Mouse (Mus musculus) heart, adult 8-10 months (tissue): ENCODE measurements around the gene Zfp39. TPM values are rescaled to one million over a fixed set of nuclear protein-coding genes. Genes with fewer than 3 reads are reported as not detected.
A peak's percentile ranks its signal among the peaks of the same experiment; 100 is the strongest.
"Not testable (repeated sequence)": the region's sequence is repeated elsewhere in the genome, so short reads cannot be mapped to it uniquely, and the experiment has no call there.

Source experiments
- DNase-seq: peaks from one replicate; pipeline ENCODE4 v3.0.0; 2022; ENCODE audit warnings: low spot score
- total RNA-seq, 4 experiments: library from RNA; stranded (reverse); gene quantifications; 2 replicates each; pipeline ENCODE4 v1.2.4; 2022

Zfp39 gene
- total RNA-seq, 4 experiments from 2014 or later, result 3.0 to 4.5 (median 4.1) TPM

DNA sequence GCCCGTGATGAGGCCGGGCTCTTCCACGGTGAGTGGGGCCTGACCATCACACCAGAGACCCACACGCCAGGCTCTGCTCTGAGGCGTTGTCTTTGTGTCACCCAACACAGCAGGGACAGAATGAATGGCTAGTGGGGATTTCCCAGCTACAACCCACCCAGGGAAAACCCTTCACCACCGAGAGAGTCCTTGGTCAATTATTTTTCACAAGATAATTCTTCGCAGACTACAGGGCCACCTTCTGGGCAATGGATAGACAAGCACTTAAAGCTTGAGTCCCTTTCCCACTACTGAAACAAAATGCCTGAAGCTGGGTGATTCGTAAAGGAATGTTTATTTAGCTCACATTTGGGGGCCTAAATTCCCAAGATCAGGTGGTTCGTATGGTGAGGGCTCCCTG lies 18.4 kb upstream of the Zfp39 start:
- no peak for DNase-seq

DNA sequence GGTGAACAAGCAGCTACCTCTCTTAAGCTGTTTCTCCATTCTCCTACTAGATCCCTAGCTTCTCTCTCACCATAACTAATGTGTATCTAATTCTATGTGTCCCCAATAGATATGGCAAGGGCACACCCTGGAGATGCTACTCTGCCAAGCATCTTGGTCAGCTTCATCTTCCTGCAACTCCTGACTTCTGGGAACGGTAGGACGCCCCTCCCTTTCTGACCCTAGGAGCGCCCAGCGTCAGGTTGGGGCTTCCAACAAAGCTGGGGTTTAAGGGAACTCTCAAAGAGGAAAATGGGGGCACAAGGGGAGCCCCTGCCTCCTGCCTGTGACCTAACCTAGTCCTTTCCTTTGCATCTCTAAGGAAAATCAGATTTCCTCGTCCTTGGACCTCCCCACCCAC lies 14.7 kb upstream of the Zfp39 start:
- DNase-seq, result no peak

DNA sequence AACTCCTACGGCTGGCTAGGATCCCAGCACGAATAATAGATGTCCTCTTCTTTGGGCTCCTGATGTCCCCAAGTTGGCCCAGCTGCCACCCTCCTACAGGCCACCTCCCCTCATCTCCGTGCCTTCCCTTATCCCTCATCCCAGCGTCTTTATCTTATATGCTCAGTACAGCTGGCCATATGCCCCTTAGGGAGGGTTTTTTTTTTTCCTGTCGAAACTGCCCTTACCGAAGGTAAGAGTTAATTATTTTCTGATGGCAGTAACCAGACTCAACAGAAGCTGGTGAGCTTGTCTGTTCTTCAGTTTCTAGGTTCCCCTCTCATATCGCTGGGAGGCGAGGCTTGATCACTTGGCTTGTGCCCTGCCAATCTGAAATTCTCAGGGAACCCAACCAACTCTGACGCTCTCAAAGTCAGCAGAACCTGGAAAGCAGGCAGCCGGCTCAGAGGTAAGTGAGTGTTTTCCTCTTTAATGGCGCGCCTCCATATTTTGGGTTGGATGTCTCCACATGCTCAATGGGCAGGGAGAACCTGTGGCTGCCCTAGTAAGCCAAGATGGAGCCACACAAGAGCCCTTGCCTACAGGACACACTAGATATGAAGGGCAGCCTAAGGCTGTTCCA lies 13.8 kb upstream of the Zfp39 start, which contains the start of gene Btnl10:
TSS of gene Btnl10 (plus strand) at position 164 of the 622 bp plus-strand sequence.
- no peak for DNase-seq

DNA sequence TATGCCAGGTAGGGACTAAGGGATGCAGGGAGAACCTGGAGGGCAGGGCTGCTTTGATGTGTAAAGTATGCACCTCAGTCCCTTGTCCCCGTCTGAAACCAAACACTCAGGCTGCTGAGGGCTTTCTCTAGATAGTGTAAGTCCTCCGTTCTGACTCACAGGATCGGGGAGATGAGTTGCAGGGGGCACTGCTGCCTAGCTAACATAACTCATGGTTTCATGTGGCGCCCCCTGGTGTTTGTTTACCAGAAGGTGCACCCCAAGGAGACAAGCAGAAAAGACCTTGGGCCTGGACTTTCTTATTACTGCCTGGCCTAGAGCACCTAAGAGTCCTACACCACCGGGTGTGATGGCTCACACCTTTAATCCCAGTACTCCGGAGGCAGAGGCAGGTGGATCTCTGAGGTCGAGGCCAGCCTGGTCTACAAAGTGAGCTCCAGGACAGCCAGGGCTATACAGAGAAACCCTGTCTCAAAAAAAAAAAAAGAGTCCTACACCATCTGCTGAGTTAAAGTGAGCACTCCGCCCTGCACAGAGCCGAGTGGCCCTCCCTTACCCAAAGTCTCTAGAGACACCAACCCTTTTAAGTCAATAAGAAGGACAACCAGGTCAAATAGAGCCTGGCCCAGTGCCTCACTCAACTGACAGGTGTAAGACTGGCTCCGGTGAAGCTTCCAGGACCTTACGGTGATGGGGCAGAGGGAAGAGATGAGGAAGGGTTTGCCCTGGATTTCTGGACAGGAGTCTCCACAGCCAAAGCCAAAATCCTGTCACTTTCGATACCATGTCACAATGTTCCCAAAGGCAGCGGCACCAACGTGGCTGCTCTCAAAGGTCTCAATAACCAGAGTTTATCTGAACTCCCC lies 13.1 kb upstream of the Zfp39 start:
- DNase-seq, result no peak

DNA sequence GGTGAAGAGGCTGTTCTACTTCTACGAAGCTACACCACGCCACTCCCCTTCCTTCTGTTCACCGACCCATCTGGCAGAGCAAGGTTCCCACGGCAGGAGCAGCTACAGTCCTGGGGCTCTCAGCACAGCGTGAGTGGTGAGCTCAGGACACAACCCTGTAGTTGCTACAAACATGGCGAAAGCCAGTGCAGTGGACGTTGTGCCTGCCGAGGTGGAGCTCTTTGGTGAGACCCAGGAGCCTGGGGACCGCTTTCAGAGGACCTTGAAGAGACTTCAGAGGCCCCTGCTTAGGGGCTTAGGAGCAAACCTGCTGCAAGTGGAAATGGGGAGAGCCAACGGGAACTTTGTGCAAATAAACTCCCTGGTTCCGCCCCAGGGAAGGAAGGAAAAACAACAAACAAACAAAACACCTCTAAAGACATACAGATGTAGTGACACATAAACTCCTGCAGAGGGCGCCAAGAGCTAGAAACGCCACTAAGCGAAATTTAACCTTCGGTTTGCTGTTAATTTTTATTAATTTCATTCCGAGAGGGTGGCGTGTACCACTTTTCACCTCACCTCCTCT lies 10.5 kb upstream of the Zfp39 start:
- DNase-seq, result no peak

DNA sequence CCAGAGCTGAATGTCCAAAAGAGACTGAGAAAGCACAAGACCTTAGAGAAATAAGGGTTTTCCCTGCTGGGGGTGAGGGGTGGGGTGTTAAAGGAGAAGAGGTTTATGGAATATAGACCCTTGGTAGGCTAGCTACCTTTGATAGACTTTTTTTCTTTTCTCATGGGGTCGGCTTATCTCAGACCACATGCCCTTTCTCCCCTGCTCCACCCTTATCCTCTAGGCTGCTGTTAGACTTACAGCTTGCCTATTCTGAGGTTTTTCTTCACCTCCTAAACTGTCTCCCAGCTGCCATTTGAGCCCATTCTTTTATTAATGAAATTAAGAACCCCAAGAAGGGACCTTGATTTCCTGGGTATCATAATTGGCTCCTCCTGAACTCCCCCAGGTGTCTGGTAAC lies 9.8 kb upstream of the Zfp39 start:
- no peak for DNase-seq

DNA sequence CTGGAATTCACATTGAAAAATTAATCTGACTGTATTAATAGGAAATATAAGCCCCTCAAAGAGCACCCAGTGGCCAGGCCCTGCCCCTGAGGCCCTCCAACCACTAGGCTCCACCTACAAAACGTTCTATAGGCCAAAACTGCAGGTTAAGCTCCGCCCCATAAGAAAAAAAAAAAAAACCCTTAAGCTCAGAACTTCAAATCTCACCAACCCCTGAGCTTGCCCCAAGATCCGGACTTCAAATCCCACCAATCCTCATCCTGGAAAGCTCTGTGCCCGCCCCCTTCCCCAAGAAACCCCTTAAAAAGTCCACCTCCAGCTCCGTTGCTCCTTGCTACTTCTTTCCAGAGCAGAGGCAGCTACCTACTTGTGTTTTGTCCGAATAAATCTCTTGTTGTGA lies 813 bp upstream of the Zfp39 start:
- DNase-seq, result no peak

DNA sequence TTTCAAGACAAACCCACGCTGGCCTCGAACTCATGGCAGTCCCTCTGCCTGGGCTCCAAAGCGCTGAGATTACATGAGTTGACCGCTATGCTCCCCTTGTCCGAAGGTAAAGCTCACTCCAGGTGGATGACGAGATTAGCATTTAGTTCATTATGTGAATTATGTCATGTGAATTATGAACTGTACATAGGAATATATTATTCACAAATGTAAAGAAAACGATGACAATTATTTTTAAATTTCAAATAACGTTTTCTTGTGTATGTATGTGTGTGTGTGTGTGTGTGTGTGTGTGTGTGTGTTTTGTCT lies 339 bp upstream of the Zfp39 start:
- DNase-seq, result no peak

DNA sequence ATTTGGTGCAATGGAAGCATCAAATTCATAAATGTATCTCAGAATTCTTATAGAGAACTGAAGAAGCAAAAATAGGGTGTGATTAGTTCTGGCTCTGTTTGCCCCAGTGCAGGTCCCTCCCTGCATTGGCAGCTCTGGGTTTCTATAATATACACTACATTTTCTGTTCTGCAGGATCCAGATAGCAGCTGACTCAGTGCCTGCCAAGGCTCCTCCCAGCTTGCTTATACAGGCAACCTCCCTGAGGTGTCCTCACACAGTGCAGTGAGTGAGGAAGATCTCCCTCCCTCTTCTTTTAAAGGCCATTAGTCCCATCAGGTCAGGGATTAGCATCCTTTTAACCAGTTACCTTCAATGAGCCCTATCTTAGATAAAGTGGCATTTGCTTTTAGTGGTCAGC lies 2.9 kb downstream of the Zfp39 start:
- no peak for DNase-seq

DNA sequence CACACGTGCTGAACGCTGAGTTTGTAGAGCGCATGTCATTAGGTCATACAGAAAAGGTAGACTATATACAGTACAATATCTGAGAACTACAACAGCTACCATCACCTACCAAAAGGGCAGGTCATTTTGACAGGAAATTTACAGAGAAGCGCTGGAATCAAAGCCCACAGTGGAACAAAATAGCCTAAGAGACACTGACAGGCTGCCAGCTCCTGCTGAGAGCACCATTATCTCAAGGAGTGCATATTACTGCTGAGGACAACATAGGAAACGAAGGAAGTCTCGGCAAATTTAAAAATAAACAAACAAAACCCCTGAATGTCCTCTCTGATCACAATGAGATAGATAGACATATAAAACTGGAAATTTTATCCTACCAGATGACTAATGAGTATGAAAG lies 6.5 kb downstream of the Zfp39 start:
- DNase-seq, result no peak

DNA sequence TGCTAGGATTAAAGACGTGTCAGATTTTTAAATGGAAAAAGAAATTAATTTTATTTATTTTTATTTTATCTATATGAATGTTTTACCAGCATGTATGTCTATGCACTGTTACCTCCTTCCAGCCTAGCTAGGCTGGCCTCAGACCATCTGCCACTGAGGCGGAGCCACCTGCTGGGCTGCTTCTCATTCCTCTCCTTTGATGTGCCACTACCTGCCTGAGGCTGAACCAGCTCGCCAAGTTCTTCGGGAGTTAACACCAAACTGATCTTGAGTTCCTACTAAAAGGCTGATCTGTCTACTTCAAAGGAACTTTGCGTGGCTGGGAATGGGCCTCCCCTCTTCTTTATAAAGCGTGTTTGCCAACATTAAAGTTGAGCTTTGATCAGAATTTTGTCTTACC lies 9.6 kb downstream of the Zfp39 start:
- no peak for DNase-seq

DNA sequence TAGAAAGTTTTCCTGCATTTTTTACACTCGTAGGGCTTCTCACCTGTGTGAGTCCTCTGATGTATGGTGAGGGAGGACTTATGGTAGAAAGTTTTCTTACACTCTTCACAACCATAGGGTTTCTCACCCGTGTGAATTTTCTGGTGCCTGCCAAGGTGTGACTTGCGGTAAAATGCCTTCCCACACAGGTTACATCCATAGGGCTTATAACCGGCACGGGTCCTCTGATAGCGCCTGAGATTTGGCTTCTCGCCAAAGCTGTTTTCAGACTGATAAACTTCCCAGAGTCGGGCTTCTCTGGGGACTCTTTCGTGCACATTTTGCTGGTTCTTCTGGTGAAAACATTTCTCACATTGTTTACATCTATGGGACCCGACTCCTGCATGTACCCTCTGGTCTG lies 13.5 kb downstream of the Zfp39 start:
- DNase-seq, result no peak

DNA sequence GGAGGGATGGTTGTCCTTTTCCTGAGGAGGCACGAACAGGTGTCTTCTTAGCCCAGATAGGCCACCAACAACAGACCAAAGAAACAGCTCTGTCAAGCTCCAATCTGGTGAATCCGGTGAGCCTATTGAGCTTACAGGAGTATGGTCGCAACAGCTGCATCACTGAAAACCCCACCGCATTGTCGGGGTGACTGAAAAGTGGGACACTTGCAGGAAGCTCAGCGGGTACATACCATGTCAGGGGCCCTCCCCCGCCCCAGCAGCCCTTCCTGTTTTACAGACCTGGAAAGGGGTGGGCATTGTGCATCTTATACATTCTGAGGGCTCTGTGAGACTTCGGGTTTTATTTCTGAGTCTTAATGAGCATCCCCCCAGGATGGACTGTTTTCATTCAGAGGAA lies 20.3 kb downstream of the Zfp39 start:
- no peak for DNase-seq

DNA sequence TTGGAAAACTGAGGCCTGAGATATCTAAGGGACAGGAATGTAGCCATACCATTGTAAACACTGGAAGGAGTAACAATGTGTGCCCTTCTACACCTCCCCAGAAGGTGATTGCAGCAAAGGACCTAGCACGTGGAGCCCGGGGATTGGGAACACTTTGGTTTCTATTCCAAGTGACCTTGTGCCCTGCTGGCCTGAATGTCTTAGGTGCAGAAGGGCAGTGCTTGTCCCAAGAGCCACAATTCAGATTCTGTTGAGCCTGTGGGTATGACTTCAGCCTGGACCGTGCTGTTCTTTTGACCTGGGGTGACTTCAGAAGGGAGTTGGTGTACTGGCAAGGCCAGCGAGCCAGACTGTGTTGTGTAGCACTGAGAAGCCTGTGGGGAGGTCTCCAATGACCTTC lies 33.1 kb downstream of the Zfp39 start:
- no peak for DNase-seq

DNA sequence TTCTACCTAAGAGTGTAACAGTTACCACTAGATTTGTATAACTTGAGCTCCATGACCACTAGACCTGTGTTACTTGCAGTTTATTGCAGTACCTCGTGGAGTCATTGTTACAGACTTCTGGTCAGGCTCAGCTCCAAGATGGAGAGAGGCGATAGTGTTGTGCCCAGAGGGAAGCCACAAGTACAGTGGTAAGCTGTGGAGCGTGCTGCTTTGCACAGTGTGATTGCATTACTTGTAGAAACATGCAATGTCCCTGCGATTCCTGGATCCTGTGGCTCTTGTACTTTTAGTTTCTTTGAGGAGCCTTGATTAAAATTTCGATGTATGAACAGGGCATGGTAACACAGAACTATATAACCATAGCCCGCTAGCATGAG lies 36.1 kb downstream of the Zfp39 start:
- no peak for DNase-seq

DNA sequence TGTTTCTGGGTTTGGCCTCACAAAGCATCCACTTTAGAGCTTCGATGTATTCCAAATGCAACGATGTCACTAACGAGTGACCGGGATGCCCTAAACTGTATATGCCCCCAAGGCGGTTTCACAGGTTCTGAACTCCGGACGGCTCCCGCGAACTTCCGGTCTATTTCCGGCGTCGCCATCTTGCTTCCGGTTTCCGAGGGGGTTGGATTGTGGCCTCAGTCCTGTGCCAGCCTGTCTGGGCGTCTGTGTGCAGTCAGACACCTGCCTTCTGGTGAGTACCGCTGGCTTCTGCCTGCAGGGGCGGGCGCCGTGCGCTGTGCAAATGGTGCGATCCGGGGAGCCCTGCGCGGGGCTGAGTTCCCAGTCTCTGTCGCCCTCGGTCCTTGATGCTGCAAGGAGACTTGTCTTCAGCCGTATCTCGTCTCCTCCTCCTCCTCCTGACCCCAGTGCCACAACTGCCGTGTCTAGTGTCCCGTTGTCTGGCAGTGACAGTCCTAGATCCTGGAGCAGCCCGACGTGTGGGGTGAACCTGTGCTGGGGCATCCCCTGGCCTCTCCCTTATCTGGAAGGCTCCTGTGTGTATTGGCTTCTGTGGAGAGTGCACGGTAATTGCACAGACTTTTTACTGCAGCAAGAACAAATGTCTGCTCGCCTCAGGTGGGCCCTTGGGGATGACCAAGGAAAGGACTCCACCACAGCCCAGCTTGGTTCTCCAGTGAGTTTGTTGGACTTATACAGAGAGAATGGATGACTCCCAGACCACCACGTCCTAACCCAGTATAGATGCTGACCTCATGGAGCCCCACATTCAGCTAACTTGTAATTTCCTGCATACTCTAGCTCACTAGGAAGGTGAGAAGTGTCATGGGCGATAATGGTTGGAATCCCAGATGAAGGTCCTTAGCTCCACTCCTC lies 36.7 kb downstream of the Zfp39 start, which contains the start of gene 2810021J22Rik:
TSS of gene 2810021J22Rik (plus strand) at position 178 of the 915 bp plus-strand sequence.
- peak; percentile 58 for DNase-seq

DNA sequence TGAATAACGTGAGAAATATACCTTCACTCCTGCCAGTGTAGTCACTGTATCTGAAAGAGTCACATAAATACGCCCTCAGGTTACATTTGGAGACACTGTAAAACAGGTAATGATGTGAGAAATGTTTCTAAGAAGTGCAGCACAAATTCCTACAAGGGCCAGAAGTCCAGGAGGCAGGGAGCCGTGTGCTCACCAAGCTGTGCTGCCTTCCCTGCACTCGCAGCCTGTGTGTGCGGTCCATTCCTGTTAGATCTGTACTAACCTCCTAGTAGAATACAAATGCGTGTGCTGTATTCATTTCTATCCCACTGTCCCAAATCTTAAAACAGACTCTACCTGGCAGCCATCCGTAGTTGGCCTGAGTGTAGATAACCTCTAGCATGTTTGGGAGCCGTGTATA lies 43.3 kb downstream of the Zfp39 start:
- DNase-seq, result no peak

DNA sequence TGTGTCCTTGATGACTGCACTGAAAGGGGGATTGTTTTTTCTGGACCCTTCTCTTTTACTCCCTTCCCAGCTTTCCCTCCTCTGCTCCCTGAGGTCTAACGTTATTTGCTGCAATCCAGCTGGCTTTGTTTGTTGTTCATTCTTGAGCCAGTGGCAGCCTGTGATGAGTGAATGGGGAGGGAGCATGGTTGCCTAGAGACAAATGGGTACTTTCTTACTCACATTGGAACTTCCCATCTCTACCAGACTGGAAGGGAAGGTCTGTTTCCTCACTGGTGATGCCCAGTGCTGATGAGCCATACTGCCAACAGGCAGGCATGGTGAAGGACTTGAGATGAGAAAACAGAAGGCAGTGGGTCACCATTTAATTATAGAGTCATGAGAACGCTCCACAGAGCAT lies 54.3 kb downstream of the Zfp39 start:
- DNase-seq, result no peak

DNA sequence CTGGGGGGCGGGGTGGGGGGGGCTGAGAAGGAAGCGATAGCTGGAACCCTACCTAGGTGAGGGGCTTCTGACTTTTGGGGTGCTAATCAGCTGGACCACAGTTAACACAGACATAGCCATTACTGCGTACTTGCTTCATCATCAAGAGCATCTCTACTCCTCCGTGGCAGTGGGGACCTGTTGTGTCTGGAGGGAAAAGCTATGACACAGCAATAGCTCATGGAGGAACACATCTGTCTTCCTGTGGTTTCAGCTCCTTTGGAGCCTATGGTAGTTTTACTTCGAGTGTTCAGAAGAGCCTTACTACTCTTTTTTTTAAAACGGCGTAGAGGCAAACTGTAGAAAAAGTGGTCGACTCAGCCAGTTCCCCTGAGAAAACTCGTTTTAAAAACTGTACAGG lies 56.4 kb downstream of the Zfp39 start:
- DNase-seq, result no peak

DNA sequence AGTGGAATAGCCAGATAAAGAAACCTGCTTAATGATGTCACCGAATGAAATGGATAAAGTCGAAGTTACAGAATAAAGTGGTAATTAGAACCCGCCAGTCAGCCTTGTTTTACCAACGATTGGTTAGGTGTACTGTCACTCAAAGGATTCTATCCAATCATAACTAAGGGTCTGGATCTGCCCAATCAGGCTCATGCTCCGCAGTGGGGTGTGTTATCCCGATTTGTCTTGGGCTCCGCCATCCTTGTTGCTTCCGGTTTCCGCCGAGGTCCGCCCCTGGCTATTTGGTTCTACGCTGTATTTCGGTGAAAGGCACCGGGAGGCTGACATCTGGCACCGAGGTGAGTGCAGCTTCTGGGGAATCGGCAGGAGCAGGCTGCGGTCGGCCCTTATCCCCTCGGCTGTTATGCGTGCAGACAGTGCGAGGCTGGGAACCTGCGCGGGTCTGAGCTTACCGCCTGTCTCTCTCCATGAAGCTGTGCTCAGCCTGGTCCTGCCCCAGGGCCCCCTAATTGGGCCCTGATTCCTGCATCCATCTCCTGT lies 57.0 kb downstream of the Zfp39 start, which contains the start of gene Gm12258:
TSS of gene Gm12258 (plus strand) at position 240 of the 543 bp plus-strand sequence.
- peak; percentile 100 for DNase-seq

DNA sequence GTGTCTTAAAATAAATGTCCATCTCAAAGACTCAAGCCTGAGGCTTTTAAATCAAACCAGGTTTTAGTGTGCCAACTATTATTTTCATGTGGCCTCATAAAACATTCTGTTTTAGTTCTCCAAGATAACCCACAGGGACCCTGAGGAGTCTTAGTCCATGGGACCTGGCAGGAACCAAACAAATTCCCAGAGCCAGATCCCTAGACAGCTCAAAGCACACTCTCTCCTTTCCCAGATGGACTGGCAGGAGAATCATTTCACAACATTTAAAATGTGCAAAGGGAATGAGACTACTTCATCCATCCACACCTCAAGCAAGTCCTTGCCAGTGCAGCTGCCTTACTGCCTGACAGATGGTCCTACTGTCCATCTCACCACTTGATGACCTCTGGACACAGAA lies 65.1 kb downstream of the Zfp39 start, which contains the start of gene Olfr311:
TSS of gene Olfr311 (plus strand) at position 301 of the 400 bp plus-strand sequence.
- DNase-seq, result not testable (repeated sequence)
